ENCODE assay signal across 14 mouse cellular contexts in genomic region chr2:63852287-63852686, GRCm38 (mm10).
DNase-seq lines count a peak whose midpoint lies in the region; ATAC-seq lines count a peak whose summit lies in the region.
"Had no signal": no experiment of that assay in that cellular context is flagged by ENCODE, and none has a peak within 500 bp of the region (broad histone marks: within the 10 kb centered on the region; RNA-seq: fewer than 3 reads in every experiment).

No protein-coding gene starts in this region.

- DNase-seq in forebrain, embryonic 10.5 days (ENCODE audit: extremely low spot score, low spot score) = no peak
- DNase-seq in MN1 (ENCODE audit: low spot score) = peak; percentile 64
- peak; percentile 46 for DNase-seq in midbrain, embryonic 14.5 days
- DNase-seq in layer of hippocampus, adult 8-10 months (ENCODE audit: low spot score in 2 of 2) = no peak
- no peak for DNase-seq in gastrocnemius, postnatal 25 days
- DNase-seq: adrenal gland, postnatal 36 days; cerebellum, adult 11 months; heart, postnatal 14 days; kidney, adult 11 months; thymus, adult 18-20 months had no signal

- H3K9me3 ChIP-seq in forebrain, embryonic 13.5 days (replicated peaks) = no peaks in the 10 kb centered on the region
- H3K9me3 ChIP-seq in forebrain, embryonic 10.5 days = no peaks in the 10 kb centered on the region
- H3K9me3 ChIP-seq in forebrain, embryonic 15.5 days = no peaks in the 10 kb centered on the region
- no peaks in the 10 kb centered on the region for H3K9me3 ChIP-seq in midbrain, embryonic 14.5 days (ENCODE audit: control insufficient read depth, low read length)
- H3K9me3 ChIP-seq: limb, embryonic 13.5 days had no signal

- peak; percentile 70 for ATAC-seq in forebrain, embryonic 13.5 days
- peak; percentile 71 for ATAC-seq in forebrain, embryonic 15.5 days (replicated peaks)
- ATAC-seq in midbrain, embryonic 14.5 days (ENCODE audit: low FRiP score, low TSS enrichment) = no peak; the same call in 1 of the 2 replicates
- ATAC-seq in megakaryocyte progenitor cell, adult 5-6 weeks (replicated peaks; ENCODE audit: poor library complexity) = no peak

- peak overlapping the region; percentile 19; the same call in 1 of the 2 replicates for H3K27ac ChIP-seq in forebrain, embryonic 13.5 days
- no peak overlapping the region for H3K27ac ChIP-seq in forebrain, embryonic 10.5 days
- H3K27ac ChIP-seq in forebrain, embryonic 15.5 days (replicated peaks) = no peak overlapping the region
- H3K27ac ChIP-seq in midbrain, embryonic 14.5 days (replicated peaks; ENCODE audit: low read depth, low read length) = no peak overlapping the region
- H3K27ac ChIP-seq: limb, embryonic 13.5 days had no signal

- 17% methylated on average over 6 of the region's 6 CpGs for WGBS in forebrain, embryonic 13.5 days
- 55% methylated on average over 6 of the region's 6 CpGs for WGBS in forebrain, embryonic 10.5 days
- WGBS in forebrain, embryonic 15.5 days = 10% methylated on average over 6 of the region's 6 CpGs
- 46% methylated on average over 6 of the region's 6 CpGs for WGBS in midbrain, embryonic 14.5 days

- H3K4me3 ChIP-seq in forebrain, embryonic 13.5 days = no peak overlapping the region
- no peak overlapping the region for H3K4me3 ChIP-seq in forebrain, embryonic 10.5 days
- no peak overlapping the region for H3K4me3 ChIP-seq in forebrain, embryonic 15.5 days
- H3K4me3 ChIP-seq in midbrain, embryonic 14.5 days (replicated peaks; ENCODE audit: low read depth, low read length) = no peak overlapping the region
- H3K4me3 ChIP-seq: limb, embryonic 13.5 days had no signal

- no peaks in the 10 kb centered on the region for H3K36me3 ChIP-seq in forebrain, embryonic 13.5 days (ENCODE audit: poor library complexity, severe bottlenecking)
- no peaks in the 10 kb centered on the region for H3K36me3 ChIP-seq in forebrain, embryonic 10.5 days (replicated peaks)
- no peaks in the 10 kb centered on the region for H3K36me3 ChIP-seq in forebrain, embryonic 15.5 days
- no peaks in the 10 kb centered on the region for H3K36me3 ChIP-seq in midbrain, embryonic 14.5 days (ENCODE audit: control insufficient read depth, insufficient read depth, low read length)
- H3K36me3 ChIP-seq: limb, embryonic 13.5 days had no signal

- H3K9ac ChIP-seq in forebrain, embryonic 13.5 days = no peak overlapping the region
- no peak overlapping the region for H3K9ac ChIP-seq in forebrain, embryonic 15.5 days (replicated peaks)
- H3K9ac ChIP-seq in midbrain, embryonic 14.5 days (replicated peaks; ENCODE audit: low read length) = no peak overlapping the region
- H3K9ac ChIP-seq: limb, embryonic 13.5 days had no signal

- H3K4me2 ChIP-seq in forebrain, embryonic 13.5 days = no peak overlapping the region
- no peak overlapping the region for H3K4me2 ChIP-seq in forebrain, embryonic 15.5 days (replicated peaks)
- no peak overlapping the region for H3K4me2 ChIP-seq in midbrain, embryonic 14.5 days (ENCODE audit: low read length)
- H3K4me2 ChIP-seq: limb, embryonic 13.5 days had no signal

- H3K27me3 ChIP-seq in forebrain, embryonic 13.5 days = no peaks in the 10 kb centered on the region
- peaks cover 6% of the 10 kb centered on the region; the same call in 1 of the 2 replicates for H3K27me3 ChIP-seq in forebrain, embryonic 10.5 days (ENCODE audit: poor library complexity, severe bottlenecking)
- H3K27me3 ChIP-seq in forebrain, embryonic 15.5 days = 0 out of 2 replicates have a peak, but pooled peaks cover 7% of the 10 kb centered on the region
- no peaks in the 10 kb centered on the region for H3K27me3 ChIP-seq in midbrain, embryonic 14.5 days (ENCODE audit: control insufficient read depth, insufficient read depth, low read length)
- H3K27me3 ChIP-seq: limb, embryonic 13.5 days had no signal

- H3K4me1 ChIP-seq in forebrain, embryonic 13.5 days = peaks cover 34% of the 10 kb centered on the region
- peaks cover 41% of the 10 kb centered on the region for H3K4me1 ChIP-seq in forebrain, embryonic 10.5 days
- peaks cover 24% of the 10 kb centered on the region for H3K4me1 ChIP-seq in forebrain, embryonic 15.5 days
- H3K4me1 ChIP-seq in midbrain, embryonic 14.5 days (ENCODE audit: control insufficient read depth, insufficient read depth, low read length) = peaks cover 7% of the 10 kb centered on the region; the same call in 1 of the 2 replicates

Comparison
In these comparisons a context has a peak if more than half of its experiments do, and no peak if none do; other contexts are left out.
1. ATAC-seq: peak in forebrain, embryonic 13.5 days (single experiment) and forebrain, embryonic 15.5 days (single experiment); none in midbrain, embryonic 14.5 days (single experiment) and megakaryocyte progenitor cell, adult 5-6 weeks (single experiment).
2. DNase-seq: peak in MN1 (single experiment) and midbrain, embryonic 14.5 days (single experiment); none in forebrain, embryonic 10.5 days (single experiment), layer of hippocampus, adult 8-10 months (0 of 2) and gastrocnemius, postnatal 25 days (single experiment).